Mouse (Mus musculus) CH12.LX (cell line): ENCODE results near the gene Adat3.

ENCODE experiments used
- CHD1 ChIP-seq: IDR thresholded peaks from 2 replicates; pipeline ENCODE4 v1.6.1; 2012; ENCODE audit warnings: low read depth, low read length, improper control_type of control experiment, inconsistent platforms
- CHD2 ChIP-seq: IDR thresholded peaks from 2 replicates; pipeline ENCODE4 v1.6.1; 2011; ENCODE audit warnings: low read length, improper control_type of control experiment
- CTCF ChIP-seq, 2 experiments: IDR thresholded peaks in 1 of 2; conservative IDR thresholded peaks in 1 of 2; 2 replicates each; pipeline ENCODE4 v1.5.1; 2011 to 2012; ENCODE audit warnings: low read depth in 2 of 2, low read length in 2 of 2, improper control_type of control experiment in 1 of 2, inconsistent platforms in 1 of 2, mild to moderate bottlenecking in 1 of 2, moderate library complexity in 1 of 2
- ELF1 ChIP-seq: IDR thresholded peaks from 2 replicates; pipeline ENCODE4 v1.6.1; 2014; ENCODE audit warnings: low read depth, mild to moderate bottlenecking, inconsistent platforms, low read length, improper control_type of control experiment
- JUN ChIP-seq: IDR thresholded peaks from 2 replicates; pipeline ENCODE4 v1.6.1; 2011; ENCODE audit warnings: low read depth, mild to moderate bottlenecking, low read length, improper control_type of control experiment, moderate library complexity; ENCODE audit not compliant: insufficient read depth
- MAX ChIP-seq: IDR thresholded peaks from 2 replicates; pipeline ENCODE4 v1.6.1; 2011; ENCODE audit warnings: low read length, improper control_type of control experiment
- MXI1 ChIP-seq: IDR thresholded peaks from 2 replicates; pipeline ENCODE4 v1.6.1; 2011; ENCODE audit warnings: mild to moderate bottlenecking, low read depth, low read length, improper control_type of control experiment
- POLR2A ChIP-seq: IDR thresholded peaks from 2 replicates; pipeline ENCODE4 v1.6.1; 2011; ENCODE audit warnings: low read depth, mild to moderate bottlenecking, improper control_type of control experiment, low read length
- TBP ChIP-seq: conservative IDR thresholded peaks from 2 replicates; pipeline ENCODE4 v1.6.1; 2011; ENCODE audit warnings: low read depth, low read length, improper control_type of control experiment
- ZMIZ1 ChIP-seq: IDR thresholded peaks from 2 replicates; pipeline ENCODE4 v1.6.1; 2012; ENCODE audit warnings: low read depth, mild to moderate bottlenecking, inconsistent platforms, low read length, improper control_type of control experiment

DNA sequence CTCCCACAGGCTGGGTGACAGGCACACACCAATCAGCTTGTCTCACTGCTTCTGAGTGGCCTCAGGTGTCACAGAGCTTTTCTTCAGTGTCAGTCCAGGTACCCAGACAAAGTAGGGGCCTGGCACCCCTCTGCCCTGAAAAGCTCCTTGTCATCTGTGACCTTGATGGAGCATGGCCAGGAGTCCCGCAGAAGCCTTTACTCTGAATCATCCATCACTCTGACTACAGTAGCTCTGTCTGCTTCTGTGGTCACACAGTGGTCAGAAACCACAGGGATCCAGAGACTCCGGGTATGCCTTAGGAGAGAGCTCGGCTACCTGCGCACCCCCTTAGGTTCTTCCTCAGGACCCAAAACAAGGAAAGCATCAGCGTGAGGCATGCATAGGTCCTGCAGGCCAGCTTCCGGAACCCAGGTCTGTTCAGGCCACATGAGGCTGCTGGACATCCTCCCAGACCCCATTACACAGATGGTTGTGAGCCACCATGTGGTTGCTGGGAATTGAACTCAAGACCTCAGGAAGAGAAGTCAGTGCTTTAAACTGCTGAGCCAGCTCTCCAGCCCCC, 50.6 kb downstream of the Adat3 start:
- no peak for TF ChIP-seq MAX
- TF ChIP-seq CTCF (conservative IDR thresholded peaks at IDR 0.05 in 1 of 2, IDR thresholded peaks at IDR 0.05 in 1 of 2; ENCODE audit: low read depth in 2 of 2, low read length in 2 of 2): no peak; a peak in 1 of 4 replicates
- TF ChIP-seq POLR2A: no peak
- TF ChIP-seq TBP: no peak
- TF ChIP-seq JUN: no peak
- TF ChIP-seq CHD1: no peak
- TF ChIP-seq ELF1: no peak
- no peak for TF ChIP-seq ZMIZ1
- TF ChIP-seq CHD2: no peak
- TF ChIP-seq MXI1: no peak
